Mouse (Mus musculus) heart, postnatal 0 days (tissue): ENCODE results near the gene Susd3. TPM values are rescaled to one million over a fixed set of nuclear protein-coding genes. Genes with fewer than 3 reads are reported as not detected.
A peak's percentile ranks its signal among the peaks of the same experiment; 100 is the strongest.

Experiments used
- ATAC-seq: fragments of 200-750 bp; cut with Nextera tagmentation; 2 replicates; pipeline ENCODE4 v1.8.0; 2017; ENCODE audit warnings: low read depth, moderate number of reproducible peaks, moderate library complexity; ENCODE audit not compliant: insufficient read depth
- DNase-seq: peaks from one replicate; pipeline ENCODE4 v3.0.0-alpha.2; 2016; ENCODE audit warnings: low spot score
- H3K27ac ChIP-seq: fragments of 300-500 bp; sonication (generic); 2 replicates; pipeline ENCODE4 v1.5.1; 2014; ENCODE audit warnings: low read depth, mild to moderate bottlenecking
- H3K27me3 ChIP-seq: fragments of 300-500 bp; sonication (generic); 2 replicates; pipeline ENCODE4 v1.6.1; 2014; ENCODE audit warnings: low read length, mixed read lengths; ENCODE audit not compliant: control insufficient read depth, insufficient read depth
- H3K36me3 ChIP-seq: fragments of 300-500 bp; sonication (generic); replicated peaks from 2 replicates; pipeline ENCODE4 v1.6.1; 2014; ENCODE audit warnings: low read length, mixed read lengths; ENCODE audit not compliant: control insufficient read depth, insufficient read depth
- H3K4me1 ChIP-seq: fragments of 300-500 bp; sonication (generic); 2 replicates; pipeline ENCODE4 v1.6.1; 2014; ENCODE audit warnings: antibody characterized with exemption; ENCODE audit not compliant: control insufficient read depth, insufficient read depth
- H3K4me2 ChIP-seq: fragments of 300-500 bp; sonication (generic); 2 replicates; pipeline ENCODE4 v1.6.1; 2014; ENCODE audit warnings: low read depth, mild to moderate bottlenecking, low read length, moderate library complexity
- H3K4me3 ChIP-seq: fragments of 300-500 bp; sonication (generic); 2 replicates; pipeline ENCODE4 v1.5.1; 2014; ENCODE audit warnings: low read depth, low read length
- H3K9ac ChIP-seq: fragments of 300-500 bp; sonication (generic); replicated peaks from 2 replicates; pipeline ENCODE4 v1.6.1; 2014; ENCODE audit warnings: low read depth, low read length, mixed read lengths
- H3K9me3 ChIP-seq: fragments of 300-500 bp; sonication (generic); replicated peaks from 2 replicates; pipeline ENCODE4 v1.6.1; 2016; ENCODE audit warnings: low read length; ENCODE audit not compliant: control insufficient read depth
- CTCF ChIP-seq: IDR thresholded peaks from 2 replicates; pipeline ENCODE4 v1.5.1; 2016; ENCODE audit warnings: antibody characterized with exemption, control low read depth, low read depth
- EP300 ChIP-seq: IDR thresholded peaks from 2 replicates; pipeline ENCODE4 v1.6.1; 2016; ENCODE audit warnings: antibody characterized with exemption, low read depth
- WGBS: fragments of 180-500 bp; shearing (Covaris S2); extraction: QIAGEN DNeasy Blood & Tissue Kit; methylation state at CpG from one replicate; pipeline ENCODE4 v1.1.7; 2014; 5-methylcytosine and 5-hydroxymethylcytosine counted together
- polyA plus RNA-seq: library from polyadenylated mRNA; unstranded; fragments of >200 nt; fragmentation: Nextera tagmentation; extraction: Ambion mirVana; gene quantifications from 2 replicates; pipeline ENCODE4 v1.2.1, GENCODE M21; 2015
- total RNA-seq: library from RNA; depleted of rRNA; stranded (reverse); fragments of >200 nt; gene quantifications from 2 replicates; pipeline ENCODE4 v1.2.3, GENCODE M21; 2014; ENCODE audit warnings: low replicate concordance

The Susd3 gene
- total and polyA plus RNA-seq, 2 experiments from 2014 or later: 0.46 to 0.75 TPM

DNA sequence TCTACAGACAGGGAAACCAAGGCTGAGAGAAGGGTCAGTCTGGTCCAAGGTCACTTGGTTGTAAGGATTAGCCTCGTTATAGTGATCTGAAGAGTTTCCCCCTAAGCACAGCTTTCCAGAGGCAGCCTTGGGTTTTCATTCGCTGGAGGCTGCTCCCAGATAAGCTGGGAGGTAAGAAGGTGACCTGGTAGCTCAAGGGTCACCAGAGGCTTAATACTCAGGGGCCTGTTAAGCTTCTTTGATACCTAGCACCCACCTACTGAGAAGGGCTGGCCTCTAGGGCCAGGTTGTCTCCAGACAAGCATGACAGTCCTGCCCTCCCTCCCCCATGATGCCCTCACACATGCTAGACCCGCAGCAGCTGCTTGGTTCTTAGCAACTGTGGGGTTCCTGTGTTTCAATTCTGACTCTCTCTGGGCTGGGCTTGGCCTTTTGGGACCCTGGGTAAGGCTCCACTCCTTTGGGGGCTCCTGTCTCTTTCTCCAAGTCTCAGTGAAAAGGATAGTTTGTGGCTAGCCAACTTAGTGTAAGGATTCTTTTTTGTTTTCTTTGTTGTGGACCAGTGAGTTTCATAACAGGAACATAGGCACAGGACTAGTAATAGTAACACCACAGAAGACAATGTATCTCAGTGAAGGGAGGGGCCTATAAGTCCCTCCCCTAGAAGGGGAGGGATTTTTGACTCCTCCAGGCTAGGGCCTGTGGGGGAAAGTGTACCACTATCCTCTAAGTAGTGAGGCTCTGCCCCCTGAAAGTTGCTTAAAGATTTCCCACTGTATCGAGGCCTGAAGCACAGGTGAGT, 2.4 kb upstream of the Susd3 start:
- TF ChIP-seq EP300 (no peak), CTCF (no peak)
- no peaks in the 10 kb centered on the region for H3K36me3 ChIP-seq
- ATAC-seq (no peak), DNase-seq (no peak)
- 50% methylated on average over 4 of the region's 4 CpGs for WGBS
- peaks cover 14% of the 10 kb centered on the region; the same call in 1 of the 2 replicates for H3K4me1 ChIP-seq
- H3K4me2 ChIP-seq: no peak overlapping the region
- H3K4me3 ChIP-seq: no peak overlapping the region
- no peak overlapping the region for H3K27ac ChIP-seq
- H3K27me3 ChIP-seq: peaks cover 23% of the 10 kb centered on the region
- H3K9me3 ChIP-seq: no peaks in the 10 kb centered on the region
- H3K9ac ChIP-seq: no peak overlapping the region

DNA sequence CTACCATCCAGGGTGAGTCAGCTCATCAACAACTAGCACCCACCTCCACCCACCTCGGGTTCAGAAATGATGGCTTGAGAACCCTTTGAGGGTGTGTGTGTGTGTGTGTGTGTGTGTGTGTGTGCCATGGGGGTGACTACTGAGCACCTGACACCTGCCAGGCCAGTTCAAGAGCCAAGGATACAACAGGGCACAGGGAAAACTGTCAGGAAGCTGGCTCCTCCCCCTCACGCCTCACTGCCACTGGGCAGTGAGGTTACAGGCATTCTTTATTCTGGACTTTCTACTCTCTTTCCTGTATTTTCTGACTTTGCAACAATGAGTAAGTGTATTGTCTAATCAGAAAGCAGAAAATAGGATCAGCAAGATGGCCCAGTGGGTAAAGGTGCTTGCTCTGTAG, 1.1 kb upstream of the Susd3 start:
- Histone ChIP-seq H3K4me1 (peaks cover 17% of the 10 kb centered on the region; the same call in 1 of the 2 replicates), H3K36me3 (no peaks in the 10 kb centered on the region), H3K27ac (no peak overlapping the region), H3K27me3 (peaks cover 23% of the 10 kb centered on the region), H3K4me3 (no peak overlapping the region), H3K9me3 (no peaks in the 10 kb centered on the region), H3K9ac (no peak overlapping the region), H3K4me2 (no peak overlapping the region)
- ATAC-seq (no peak), DNase-seq (no peak)
- 75% methylated on average over 2 of the region's 2 CpGs for WGBS
- TF ChIP-seq CTCF (no peak), EP300 (no peak)

DNA sequence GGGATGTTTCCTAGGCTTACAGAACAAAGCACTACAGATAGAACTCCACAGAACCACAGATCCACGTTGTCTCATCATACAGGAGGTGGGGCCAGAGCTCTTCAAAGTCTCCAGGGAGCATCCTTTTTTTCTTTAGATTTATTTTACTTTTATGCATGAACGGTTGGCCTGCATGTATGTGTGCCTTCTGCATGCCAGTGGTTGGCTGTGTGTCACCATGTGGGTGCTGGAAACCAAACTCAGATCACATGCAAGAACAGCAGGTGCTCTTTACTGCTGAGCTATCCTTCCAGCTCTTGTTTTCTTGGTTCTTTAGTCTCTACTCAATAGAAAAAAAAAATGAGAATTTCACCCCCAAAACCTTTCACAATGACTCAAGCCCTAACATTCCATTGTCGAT, 417 bp upstream of the Susd3 start:
- H3K4me2 ChIP-seq: no peak overlapping the region
- no peaks in the 10 kb centered on the region for H3K9me3 ChIP-seq
- H3K36me3 ChIP-seq: no peaks in the 10 kb centered on the region
- ATAC-seq: no peak
- peaks cover 17% of the 10 kb centered on the region; the same call in 1 of the 2 replicates for H3K4me1 ChIP-seq
- DNase-seq: no peak
- no peak overlapping the region for H3K9ac ChIP-seq
- WGBS: 43% methylated on average over 3 of the region's 3 CpGs
- no peak for TF ChIP-seq EP300
- H3K27me3 ChIP-seq: peaks cover 23% of the 10 kb centered on the region
- H3K4me3 ChIP-seq: no peak overlapping the region
- no peak overlapping the region for H3K27ac ChIP-seq

DNA sequence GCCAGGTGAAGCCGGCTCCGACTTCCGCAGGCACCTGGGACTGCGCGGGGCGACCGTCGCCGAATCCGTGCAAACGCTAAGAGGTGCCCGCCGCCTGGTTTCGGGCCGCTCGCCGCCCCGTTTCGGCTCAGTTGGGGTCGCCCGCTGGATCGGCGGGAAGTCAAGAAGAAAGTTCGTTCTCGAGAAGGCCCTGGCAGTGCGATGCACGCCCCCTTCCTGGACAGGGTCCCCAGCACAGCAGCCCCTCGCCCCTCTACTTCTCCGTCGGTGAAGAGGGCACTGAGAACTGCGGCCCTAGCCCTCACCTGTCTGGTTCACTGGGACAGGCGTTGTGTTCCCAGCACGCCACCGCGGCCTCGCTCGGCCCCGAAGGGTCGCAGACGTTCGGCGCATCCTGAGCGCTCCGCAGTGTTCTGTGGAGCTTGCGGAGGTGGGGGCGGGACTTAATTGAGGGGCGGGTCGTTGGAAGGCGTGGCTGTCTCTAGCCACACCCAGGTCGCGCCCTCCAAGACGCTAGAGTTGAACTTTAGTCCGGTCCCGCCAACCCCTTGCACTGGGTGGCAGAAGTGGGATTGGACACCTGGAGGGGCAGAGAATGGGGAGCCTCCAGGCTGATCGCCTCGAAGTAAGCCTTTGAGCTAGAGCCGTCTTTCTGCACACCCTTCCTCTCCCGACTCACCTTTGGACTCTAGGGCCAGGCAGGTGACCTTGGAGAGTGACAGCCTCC, 603 bp downstream of the Susd3 start:
- Histone ChIP-seq H3K4me2 (peak overlapping the region; percentile 66), H3K4me3 (peak overlapping the region; percentile 46), H3K9me3 (no peaks in the 10 kb centered on the region), H3K27me3 (peaks cover 23% of the 10 kb centered on the region), H3K9ac (peak overlapping the region; percentile 34; the same call in 1 of the 2 replicates), H3K27ac (no peak overlapping the region), H3K4me1 (peaks cover 17% of the 10 kb centered on the region; the same call in 1 of the 2 replicates), H3K36me3 (no peaks in the 10 kb centered on the region)
- TF ChIP-seq CTCF (no peak), EP300 (no peak)
- DNase-seq: no peak
- WGBS: 2% methylated on average over 58 of the region's 58 CpGs
- ATAC-seq: peak; percentile 34; the same call in 1 of the 2 replicates

DNA sequence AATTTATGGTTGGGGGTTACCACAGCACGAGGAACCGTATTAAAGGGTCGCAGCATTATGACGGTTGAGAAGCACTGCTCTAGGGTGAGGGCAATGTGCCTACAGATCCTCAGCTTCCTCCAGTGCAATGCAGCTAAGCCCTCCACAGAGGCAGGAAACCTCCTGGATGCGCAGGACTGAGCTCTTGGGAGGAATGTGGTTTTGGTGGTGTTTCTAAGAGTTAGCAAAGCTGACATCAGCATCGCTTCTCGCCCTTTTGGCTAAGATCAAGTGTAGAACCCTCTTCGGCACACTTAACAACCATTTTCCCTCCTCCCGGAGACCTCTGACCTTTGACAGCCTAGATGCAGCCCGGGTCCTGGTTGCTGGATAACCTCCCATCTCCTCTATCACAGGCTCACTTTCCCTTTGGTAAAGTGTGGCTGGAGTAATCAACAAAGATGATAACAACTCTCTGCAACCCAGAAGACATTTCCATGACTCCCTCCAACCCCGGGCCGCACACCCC, 1.2 kb downstream of the Susd3 start:
- 50% methylated on average over 12 of the region's 12 CpGs for WGBS
- Histone ChIP-seq H3K27ac (no peak overlapping the region), H3K4me1 (peaks cover 17% of the 10 kb centered on the region; the same call in 1 of the 2 replicates), H3K9ac (no peak overlapping the region), H3K9me3 (no peaks in the 10 kb centered on the region), H3K4me2 (peak overlapping the region; percentile 66), H3K27me3 (peaks cover 23% of the 10 kb centered on the region), H3K4me3 (peak overlapping the region; percentile 46), H3K36me3 (no peaks in the 10 kb centered on the region)
- ATAC-seq: no peak
- DNase-seq: no peak
- TF ChIP-seq EP300 (no peak), CTCF (no peak)
